Mouse (Mus musculus) hindbrain, postnatal 0 days (tissue): ENCODE data around the gene Lamc3. TPM values are rescaled to one million over a fixed set of nuclear protein-coding genes. Genes with fewer than 3 reads are reported as not detected.

ENCODE experiments used
- ATAC-seq: fragments of 200-750 bp; cut with Nextera tagmentation; 2 replicates; pipeline ENCODE4 v1.8.0; 2017; ENCODE audit warnings: mild to moderate bottlenecking, moderate TSS enrichment, moderate library complexity
- DNase-seq: peaks from one replicate; pipeline ENCODE4 v3.0.0-alpha.2; 2015; ENCODE audit warnings: low spot score
- H3K27ac ChIP-seq: fragments of 300-500 bp; sonication (generic); 2 replicates; pipeline ENCODE4 v1.5.1; 2014; ENCODE audit warnings: mild to moderate bottlenecking
- H3K27me3 ChIP-seq: fragments of 300-500 bp; sonication (generic); 2 replicates; pipeline ENCODE4 v1.6.1; 2014; ENCODE audit warnings: low read length, mixed read lengths; ENCODE audit not compliant: insufficient read depth
- H3K36me3 ChIP-seq: fragments of 300-500 bp; sonication (generic); 2 replicates; pipeline ENCODE4 v1.6.1; 2014; ENCODE audit warnings: low read length, mixed read lengths; ENCODE audit not compliant: insufficient read depth
- H3K4me1 ChIP-seq: fragments of 300-500 bp; sonication (generic); 2 replicates; pipeline ENCODE4 v1.6.1; 2014; ENCODE audit warnings: antibody characterized with exemption, low read length, mixed read lengths; ENCODE audit not compliant: insufficient read depth
- H3K4me2 ChIP-seq: fragments of 300-500 bp; sonication (generic); 2 replicates; pipeline ENCODE4 v1.6.1; 2014; ENCODE audit warnings: low read depth, mild to moderate bottlenecking, low read length, moderate library complexity, mixed read lengths
- H3K4me3 ChIP-seq: fragments of 300-500 bp; sonication (generic); 2 replicates; pipeline ENCODE4 v1.5.1; 2014; ENCODE audit warnings: low read length
- H3K9ac ChIP-seq: fragments of 300-500 bp; sonication (generic); replicated peaks from 2 replicates; pipeline ENCODE4 v1.6.1; 2014; ENCODE audit warnings: mild to moderate bottlenecking, low read length, moderate library complexity, mixed read lengths
- H3K9me3 ChIP-seq: fragments of 300-500 bp; sonication (generic); 2 replicates; pipeline ENCODE4 v1.6.1; 2016; ENCODE audit warnings: low read length, mixed read lengths
- CTCF ChIP-seq: IDR thresholded peaks from 2 replicates; pipeline ENCODE4 v1.5.1; 2016; ENCODE audit warnings: antibody characterized with exemption, control low read depth, low read depth
- WGBS: fragments of 180-500 bp; shearing (Covaris S2); extraction: QIAGEN DNeasy Blood & Tissue Kit; methylation state at CpG from one replicate; pipeline ENCODE4 v1.1.7; 2014; 5-methylcytosine and 5-hydroxymethylcytosine counted together
- polyA plus RNA-seq: library from polyadenylated mRNA; unstranded; fragments of >200 nt; fragmentation: Nextera tagmentation; extraction: Ambion mirVana; gene quantifications from 2 replicates; pipeline ENCODE4 v1.2.1, GENCODE M21; 2015
- total RNA-seq: library from RNA; depleted of rRNA; stranded (reverse); fragments of >200 nt; gene quantifications from 2 replicates; pipeline ENCODE4 v1.2.3, GENCODE M21; 2014

Gene Lamc3
- total and polyA plus RNA-seq, 2 experiments from 2014 or later: 2.1 to 11.6 TPM

- Histone ChIP-seq H3K9ac (no peak overlapping the region), H3K27me3 (no peaks in the 10 kb centered on the region), H3K9me3 (no peaks in the 10 kb centered on the region), H3K4me3 (no peak overlapping the region), H3K4me2 (no peak overlapping the region), H3K4me1 (no peaks in the 10 kb centered on the region), H3K36me3 (no peaks in the 10 kb centered on the region), H3K27ac (no peak overlapping the region)
- no peak for TF ChIP-seq CTCF
- DNase-seq: no peak
- 92% methylated on average over 9 of the region's 9 CpGs for WGBS
- no peak for ATAC-seq
Observed at GRCm38 (mm10) chr2:31864891-31865290, 22.2 kb upstream of the Lamc3 start.

- WGBS: 54% methylated on average over 4 of the region's 4 CpGs
- no peak overlapping the region for H3K27ac ChIP-seq
Observed at GRCm38 (mm10) chr2:31865322-31865721, 21.8 kb upstream of the Lamc3 start.

GRCm38 (mm10) chr2:31865794-31866193 lies 21.3 kb upstream of the Lamc3 start:
- H3K4me1 ChIP-seq: no peaks in the 10 kb centered on the region
- no peak for ATAC-seq
- no peak for DNase-seq
- no peaks in the 10 kb centered on the region for H3K27me3 ChIP-seq
- TF ChIP-seq CTCF: no peak
- no peak overlapping the region for H3K9ac ChIP-seq
- WGBS: 19% methylated on average over 2 of the region's 2 CpGs
- H3K9me3 ChIP-seq: no peaks in the 10 kb centered on the region
- H3K4me2 ChIP-seq: no peak overlapping the region
- no peak overlapping the region for H3K27ac ChIP-seq
- no peaks in the 10 kb centered on the region for H3K36me3 ChIP-seq
- no peak overlapping the region for H3K4me3 ChIP-seq

More at GRCm38 (mm10) chr2:31865322-31865721, 21.8 kb upstream of the Lamc3 start:
- TF ChIP-seq CTCF: no peak
- no peaks in the 10 kb centered on the region for H3K27me3 ChIP-seq
- DNase-seq (no peak), ATAC-seq (no peak)
- no peak overlapping the region for H3K4me2 ChIP-seq
- H3K4me3 ChIP-seq: no peak overlapping the region
- H3K4me1 ChIP-seq: no peaks in the 10 kb centered on the region
- H3K9ac ChIP-seq: no peak overlapping the region
- H3K36me3 ChIP-seq: no peaks in the 10 kb centered on the region
- no peaks in the 10 kb centered on the region for H3K9me3 ChIP-seq

- Histone ChIP-seq H3K4me3 (no peak overlapping the region), H3K9me3 (no peaks in the 10 kb centered on the region), H3K4me2 (no peak overlapping the region), H3K4me1 (no peaks in the 10 kb centered on the region), H3K9ac (no peak overlapping the region), H3K27me3 (no peaks in the 10 kb centered on the region), H3K36me3 (no peaks in the 10 kb centered on the region), H3K27ac (no peak overlapping the region)
- TF ChIP-seq CTCF: no peak
- no peak for ATAC-seq
- DNase-seq: no peak
- WGBS: 89% methylated on average over 8 of the region's 8 CpGs
Observed at GRCm38 (mm10) chr2:31867773-31868537, 19.1 kb upstream of the Lamc3 start.

GRCm38 (mm10) chr2:31868538-31869164 lies 18.4 kb upstream of the Lamc3 start:
- Histone ChIP-seq H3K4me1 (no peaks in the 10 kb centered on the region), H3K27me3 (no peaks in the 10 kb centered on the region), H3K9me3 (no peaks in the 10 kb centered on the region), H3K36me3 (no peaks in the 10 kb centered on the region), H3K27ac (no peak overlapping the region), H3K9ac (no peak overlapping the region), H3K4me2 (no peak overlapping the region), H3K4me3 (no peak overlapping the region)
- no peak for DNase-seq
- ATAC-seq: no peak
- WGBS: 76% methylated on average over 10 of the region's 10 CpGs
- TF ChIP-seq CTCF: no peak

GRCm38 (mm10) chr2:31869692-31870091 lies 17.4 kb upstream of the Lamc3 start:
- 95% methylated on average over 5 of the region's 5 CpGs for WGBS
- H3K27ac ChIP-seq: no peak overlapping the region
- H3K9ac ChIP-seq: no peak overlapping the region
- H3K27me3 ChIP-seq: no peaks in the 10 kb centered on the region
- TF ChIP-seq CTCF: no peak
- DNase-seq (no peak), ATAC-seq (no peak)
- no peaks in the 10 kb centered on the region for H3K4me1 ChIP-seq
- no peak overlapping the region for H3K4me3 ChIP-seq
- H3K36me3 ChIP-seq: no peaks in the 10 kb centered on the region
- H3K9me3 ChIP-seq: no peaks in the 10 kb centered on the region
- no peak overlapping the region for H3K4me2 ChIP-seq

GRCm38 (mm10) chr2:31870683-31871082 lies 16.4 kb upstream of the Lamc3 start:
- no peaks in the 10 kb centered on the region for H3K36me3 ChIP-seq
- no peak for ATAC-seq
- no peak overlapping the region for H3K4me2 ChIP-seq
- H3K4me3 ChIP-seq: no peak overlapping the region
- DNase-seq: no peak
- H3K9ac ChIP-seq: no peak overlapping the region
- no peaks in the 10 kb centered on the region for H3K4me1 ChIP-seq
- 69% methylated on average over 3 of the region's 3 CpGs for WGBS
- H3K27me3 ChIP-seq: peaks cover 4% of the 10 kb centered on the region; the same call in 1 of the 2 replicates
- no peak for TF ChIP-seq CTCF
- H3K9me3 ChIP-seq: no peaks in the 10 kb centered on the region
- no peak overlapping the region for H3K27ac ChIP-seq
